Mouse (Mus musculus) cerebellum, adult 9-11 months (tissue): ENCODE results near the gene Lmtk2.

Experiments used
- DNase-seq: peaks from one replicate; pipeline ENCODE4 v3.0.0; 2022

The Lmtk2 gene

DNA sequence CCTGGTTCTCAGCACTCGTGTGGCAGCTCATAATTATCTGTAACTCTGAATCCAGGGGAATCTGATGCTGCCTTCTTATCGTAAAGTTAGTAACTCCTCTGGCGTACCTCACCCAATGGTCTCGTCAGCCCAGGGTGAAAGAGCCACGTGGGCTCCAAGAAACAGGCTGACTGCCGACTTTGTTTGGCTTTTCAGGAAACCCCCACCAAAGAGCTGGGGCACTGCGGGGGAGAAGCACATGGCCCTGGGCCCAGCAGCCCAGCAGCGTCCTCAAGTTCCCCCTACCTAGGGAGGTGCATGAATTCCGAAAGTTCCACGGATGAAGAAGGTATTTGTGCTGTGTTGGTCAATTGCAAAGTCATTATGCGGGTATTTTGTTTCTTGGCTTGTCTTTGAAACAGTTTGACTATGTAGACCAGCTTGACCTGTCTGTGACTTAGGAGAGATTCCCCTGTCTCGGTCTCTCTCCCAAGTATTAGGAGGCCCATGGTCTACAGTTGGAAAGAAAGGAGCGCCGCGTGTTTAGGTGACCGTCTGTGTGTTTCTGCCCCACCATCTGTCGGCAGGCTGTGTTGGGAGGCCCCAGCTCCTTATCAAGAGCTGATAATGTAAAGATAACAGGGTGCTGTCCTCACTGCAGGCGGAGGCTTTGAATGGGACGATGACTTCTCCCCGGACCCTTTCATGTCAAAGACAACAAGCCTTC is 82.5 kb downstream of the Lmtk2 start:
- DNase-seq = no peak

DNA sequence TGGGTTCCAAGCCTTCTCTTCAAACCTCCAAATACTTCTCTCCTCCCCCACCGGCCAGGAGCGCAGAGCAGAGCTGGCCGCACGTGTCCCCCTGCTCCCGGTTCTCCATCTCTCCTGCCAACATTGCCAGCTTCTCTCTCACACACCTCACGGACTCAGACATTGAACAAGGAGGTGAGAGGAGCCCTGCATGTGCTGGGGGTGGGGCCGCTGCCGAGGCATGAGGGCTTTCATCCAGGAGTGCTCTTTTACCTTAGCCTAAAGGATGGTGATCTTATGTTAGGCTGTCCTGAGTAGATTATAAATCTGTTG is 83.0 kb downstream of the Lmtk2 start:
- peak; percentile 28 for DNase-seq

DNA sequence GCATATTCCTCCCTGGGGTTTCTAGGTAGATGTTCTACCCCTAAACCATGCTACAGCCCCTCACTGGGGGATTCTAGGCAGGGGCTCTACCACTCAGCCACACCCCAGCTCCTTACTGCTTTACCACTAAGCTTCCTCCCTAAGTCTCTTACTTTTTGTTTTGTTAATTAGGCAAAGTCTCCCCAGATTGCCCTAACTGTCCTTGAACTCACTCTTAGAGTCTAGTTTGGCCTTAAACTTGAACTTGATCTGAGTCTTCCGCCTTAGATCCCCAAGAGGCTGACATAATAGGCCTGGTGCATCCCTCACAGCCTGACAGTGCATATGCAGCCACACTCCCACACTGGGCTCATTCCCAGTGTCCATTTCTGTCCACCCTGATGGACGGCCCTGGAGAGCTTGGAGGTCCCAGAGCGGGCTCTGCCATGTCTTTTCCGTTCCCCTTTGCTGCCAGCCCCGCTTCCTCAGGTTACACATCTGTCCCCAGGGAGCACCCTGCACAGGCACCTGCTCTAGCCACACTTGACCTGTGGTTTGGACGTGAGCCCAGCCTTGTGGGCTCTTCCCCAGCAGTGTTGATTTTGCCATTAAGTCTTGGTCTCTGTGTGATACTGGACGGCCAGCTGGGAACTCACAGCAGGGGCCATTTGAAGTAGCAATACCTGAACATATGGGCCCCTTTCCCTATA is 83.6 kb downstream of the Lmtk2 start:
- peak; percentile 54 for DNase-seq

DNA sequence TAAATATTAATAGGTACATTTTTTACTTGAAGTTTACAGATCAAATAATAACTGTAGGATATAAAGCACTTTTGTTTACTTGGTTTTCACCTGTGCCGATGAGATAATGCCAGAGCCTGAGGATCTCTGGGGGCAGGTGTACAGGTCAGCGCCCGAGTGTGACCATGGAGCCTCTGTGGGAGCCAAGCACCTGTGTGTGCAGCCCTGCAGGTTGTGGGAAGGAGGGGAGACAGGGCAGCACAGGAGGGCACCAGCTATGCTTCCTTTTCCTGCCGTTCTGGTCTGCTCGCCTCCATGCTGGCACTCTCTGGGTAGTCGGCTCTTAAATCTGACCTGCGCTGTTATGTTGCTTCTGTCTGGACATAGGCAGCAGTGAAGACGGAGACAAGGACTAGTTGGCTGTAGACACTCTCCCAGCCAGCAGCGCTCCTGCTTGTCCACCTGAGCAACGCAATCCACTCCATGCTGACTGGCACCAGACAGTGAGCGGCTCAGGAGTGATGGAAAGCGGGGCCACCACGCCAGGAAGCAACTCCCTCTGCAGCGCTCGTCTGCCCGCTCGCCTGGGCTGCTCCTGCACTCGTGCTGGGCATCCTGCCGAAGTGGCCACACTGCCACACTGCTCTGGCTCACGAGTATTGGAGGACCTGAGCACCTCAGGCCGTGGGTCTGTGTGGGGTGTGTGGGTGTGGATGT is 84.3 kb downstream of the Lmtk2 start:
- peak; percentile 56 for DNase-seq

DNA sequence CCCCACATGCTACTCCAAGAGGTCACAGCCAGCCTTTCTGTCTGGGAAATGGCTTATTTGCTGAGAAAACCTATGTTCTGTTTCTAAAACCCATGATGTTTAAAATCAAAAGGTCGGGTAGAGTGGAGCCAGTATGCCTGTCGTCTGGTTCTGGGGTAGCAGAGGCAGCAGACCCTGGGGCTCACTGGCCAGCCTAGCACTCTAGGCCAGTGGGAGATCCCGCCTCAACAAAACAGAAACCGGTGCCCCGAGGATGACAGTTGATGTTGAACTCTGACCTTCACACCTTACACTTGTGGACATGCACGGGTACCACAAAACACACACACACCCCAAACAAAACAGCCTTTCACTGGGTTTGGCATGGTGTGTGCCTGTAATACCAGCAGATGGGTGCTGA is 88.2 kb downstream of the Lmtk2 start:
- DNase-seq = no peak

DNA sequence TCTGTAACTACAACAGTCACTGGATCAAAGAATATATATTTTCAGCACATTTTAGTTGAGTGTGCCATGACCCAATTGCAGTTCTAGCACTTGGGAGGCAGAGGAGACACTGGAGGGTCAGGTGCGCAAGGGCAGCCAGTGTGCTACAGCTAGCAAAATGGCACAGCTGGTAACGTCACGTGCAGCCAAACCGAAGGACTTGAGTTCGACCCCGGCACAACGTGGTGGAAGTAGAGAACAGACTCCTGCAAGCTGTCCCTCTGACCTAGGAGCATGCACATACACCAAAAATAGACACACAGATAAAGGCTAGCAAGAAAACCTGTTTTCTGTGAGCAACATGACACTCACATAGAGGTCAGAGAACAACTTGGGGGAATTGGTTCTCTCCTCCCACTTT is 89.1 kb downstream of the Lmtk2 start:
- no peak for DNase-seq

DNA sequence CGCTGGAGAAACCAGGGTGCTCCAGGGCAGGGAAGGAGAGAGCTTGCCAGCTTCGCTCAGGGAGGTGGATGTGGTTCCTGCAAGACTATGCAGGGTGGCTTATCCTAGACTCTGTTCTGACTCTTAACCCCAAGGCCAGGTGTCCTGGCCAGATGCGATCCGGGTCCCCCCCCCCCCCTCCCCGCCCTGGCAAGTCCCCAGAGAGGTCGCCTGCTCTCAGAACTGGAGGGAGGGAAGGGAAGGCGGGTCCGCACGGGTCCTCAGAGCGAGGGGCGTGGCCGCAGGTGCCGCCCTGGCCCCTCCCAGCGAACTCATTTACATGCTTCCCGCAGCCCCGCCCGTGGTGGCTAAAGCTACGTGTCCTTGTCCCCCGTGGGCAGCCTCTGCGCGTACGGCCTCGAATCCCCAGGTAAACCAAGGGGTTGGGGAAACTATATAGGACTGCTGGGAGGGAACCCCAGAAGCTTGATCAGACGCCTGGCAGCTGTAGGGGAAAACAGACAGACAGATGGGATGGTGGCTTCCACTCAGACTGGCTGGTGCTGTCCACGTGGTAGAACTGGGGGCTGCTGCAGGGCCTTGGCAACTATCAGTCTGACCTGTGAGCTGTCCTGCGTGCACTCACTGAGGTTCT is 89.8 kb downstream of the Lmtk2 start, which contains the start of gene Bhlha15:
Bhlha15 (plus strand) TSS at position 337 of the 634 bp plus-strand sequence.
- peak; percentile 55 for DNase-seq

DNA sequence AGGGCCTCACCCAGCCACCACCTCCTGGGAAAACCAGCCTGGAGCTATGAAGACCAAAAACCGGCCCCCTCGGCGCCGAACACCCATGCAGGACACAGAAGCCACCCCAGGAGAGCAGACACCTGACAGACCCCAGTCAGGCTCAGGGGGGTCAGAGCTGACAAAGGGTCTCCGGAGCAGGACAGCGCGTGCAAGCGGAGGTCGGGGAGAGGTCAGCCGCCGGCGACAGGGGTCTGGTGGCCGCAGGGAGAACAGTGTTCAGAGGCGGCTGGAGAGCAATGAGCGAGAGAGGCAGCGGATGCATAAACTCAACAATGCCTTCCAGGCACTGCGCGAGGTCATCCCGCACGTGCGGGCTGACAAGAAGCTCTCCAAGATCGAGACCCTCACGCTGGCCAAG is 90.8 kb downstream of the Lmtk2 start:
- DNase-seq = peak; percentile 28

DNA sequence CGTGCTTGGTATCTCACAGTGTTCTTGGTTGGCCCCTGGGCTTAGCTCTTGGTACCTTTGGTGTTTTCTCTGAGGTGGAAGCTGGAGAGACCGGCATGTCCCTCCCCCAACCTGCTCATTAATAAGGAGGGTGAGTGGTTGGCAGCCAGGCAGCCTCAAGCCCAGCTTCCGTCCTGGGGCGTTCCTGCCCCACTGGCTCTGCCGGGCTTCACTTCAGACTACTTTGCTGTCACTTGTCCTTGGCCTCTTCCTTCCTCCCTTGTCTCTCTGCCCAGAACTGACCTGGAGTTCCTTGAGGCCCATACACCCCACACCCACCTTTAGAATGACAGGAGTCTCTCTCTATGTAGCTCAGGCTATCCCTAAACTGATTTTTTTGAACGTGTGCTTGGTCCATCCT is 92.4 kb downstream of the Lmtk2 start:
- DNase-seq = no peak

DNA sequence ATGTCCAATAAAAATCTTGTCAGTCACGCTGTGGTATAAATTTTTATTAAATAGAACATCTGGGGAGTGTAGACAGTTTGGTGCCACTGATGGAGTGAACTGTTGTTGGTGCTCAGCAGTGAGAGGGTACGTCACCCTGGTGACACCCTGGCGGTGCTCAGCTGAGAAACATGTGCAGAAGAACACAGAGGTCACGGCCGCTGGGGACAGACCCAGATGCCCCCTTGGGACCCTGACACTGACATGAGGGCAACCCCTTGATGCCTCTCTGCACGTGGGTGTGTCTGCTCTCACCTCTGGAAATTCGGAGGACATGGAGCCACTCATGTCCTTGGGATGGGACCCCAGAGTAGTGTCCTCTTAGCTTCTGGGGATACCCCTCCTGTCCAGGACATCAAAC is 94.2 kb downstream of the Lmtk2 start:
- DNase-seq = no peak

DNA sequence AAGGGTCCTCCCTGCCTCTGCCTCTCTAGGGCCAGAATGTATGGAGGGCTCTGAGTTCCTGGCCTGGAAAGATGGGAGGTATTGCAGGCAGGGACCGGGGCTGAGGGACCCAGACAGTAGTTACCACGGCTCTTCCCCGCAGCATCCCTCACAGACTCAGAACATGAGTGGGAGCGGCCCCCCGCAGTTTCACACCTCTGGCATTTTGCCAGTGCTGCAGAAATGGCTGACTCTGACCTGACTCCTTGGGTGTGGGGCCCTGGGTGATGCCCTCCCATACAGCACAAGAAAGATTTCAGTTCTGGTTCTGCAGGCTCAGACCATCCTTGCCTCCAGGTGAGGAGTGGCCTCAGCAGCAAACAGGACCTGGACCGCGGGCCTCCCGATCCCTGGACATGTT is 95.3 kb downstream of the Lmtk2 start:
- DNase-seq = no peak

DNA sequence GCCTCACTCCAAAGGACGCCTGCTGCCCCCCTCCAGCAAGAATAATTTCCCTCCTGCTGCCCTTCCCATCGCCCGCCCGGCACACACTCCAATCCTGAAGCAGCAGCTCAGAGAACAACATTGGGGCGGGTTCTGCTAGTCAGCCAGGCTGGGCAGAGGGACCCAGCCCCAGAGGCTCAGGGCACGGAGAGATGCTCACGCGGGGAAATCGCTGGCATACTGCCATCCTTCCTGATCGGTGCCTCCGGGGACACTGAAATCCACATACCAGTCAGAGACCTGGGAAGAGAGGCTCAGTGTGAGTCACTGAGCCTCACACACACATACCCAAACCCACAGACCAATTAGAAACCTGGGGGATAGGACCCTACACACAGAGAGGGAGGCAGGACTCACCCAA is 100.4 kb downstream of the Lmtk2 start:
- DNase-seq = no peak

DNA sequence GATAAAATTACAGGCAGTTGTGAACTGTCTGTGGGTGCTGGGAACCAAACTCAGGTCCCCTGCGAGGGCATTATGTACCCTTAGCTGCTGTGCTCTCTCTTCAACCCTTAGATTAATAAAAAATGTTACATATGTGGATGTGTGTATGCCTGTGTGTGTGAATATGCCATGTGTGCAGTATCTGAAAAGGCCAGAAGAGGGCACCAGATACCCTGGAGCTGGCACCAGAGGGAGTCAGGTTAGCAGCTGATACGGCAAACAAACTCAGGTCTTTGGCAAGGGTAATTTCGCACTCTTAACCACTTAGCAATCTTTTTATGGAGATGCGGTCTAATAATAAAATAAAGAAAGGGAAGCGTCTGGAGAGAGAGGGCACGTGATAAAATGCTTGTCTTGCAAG is 102.2 kb downstream of the Lmtk2 start:
- no peak for DNase-seq

DNA sequence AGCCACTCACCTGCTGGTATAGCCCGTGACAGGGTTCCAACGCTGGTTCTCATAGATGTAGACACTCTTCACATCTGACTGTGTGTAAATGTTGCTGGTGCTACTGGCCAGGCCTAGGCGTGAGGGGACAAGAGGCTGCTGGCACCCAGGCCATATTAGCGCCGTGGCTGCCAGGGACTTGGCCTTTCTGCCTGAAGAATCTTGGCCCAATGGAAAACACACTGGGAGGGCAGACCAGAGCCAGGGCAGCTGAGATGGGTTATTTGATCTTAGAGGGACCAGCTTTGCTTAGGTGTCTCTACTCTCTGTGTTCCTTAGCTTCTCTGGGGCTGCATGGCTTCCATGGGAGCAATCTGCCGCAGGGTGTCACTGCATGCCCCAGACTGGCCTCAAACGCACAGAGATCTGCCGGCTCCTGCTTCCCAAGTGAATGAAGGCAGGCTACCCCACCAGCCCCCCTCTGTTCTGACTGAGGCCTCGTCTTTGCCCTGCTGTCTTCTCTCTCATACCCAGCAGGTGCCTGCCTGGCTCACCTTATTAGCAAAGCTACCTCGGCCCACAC is 103.2 kb downstream of the Lmtk2 start:
- no peak for DNase-seq

DNA sequence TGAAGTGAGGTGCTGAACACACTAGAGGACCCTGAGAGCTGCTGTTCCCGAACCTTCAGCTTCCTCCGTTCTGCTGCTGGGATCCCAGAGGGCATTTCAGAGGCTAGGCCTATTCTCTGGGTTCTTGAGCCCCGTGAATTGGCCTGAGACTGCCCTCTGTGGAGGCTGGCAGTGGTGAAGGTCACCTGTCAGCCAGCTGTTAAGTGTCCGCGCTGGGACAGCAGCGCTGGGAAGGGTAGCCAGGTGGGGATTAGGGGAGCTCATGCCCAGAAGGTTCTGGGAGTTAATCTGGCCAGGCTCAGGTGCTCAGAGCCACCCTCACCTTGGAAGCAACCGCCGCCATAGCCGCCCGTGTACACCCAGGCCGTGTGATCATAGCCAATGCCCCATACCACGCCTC is 104.1 kb downstream of the Lmtk2 start:
- DNase-seq = no peak

DNA sequence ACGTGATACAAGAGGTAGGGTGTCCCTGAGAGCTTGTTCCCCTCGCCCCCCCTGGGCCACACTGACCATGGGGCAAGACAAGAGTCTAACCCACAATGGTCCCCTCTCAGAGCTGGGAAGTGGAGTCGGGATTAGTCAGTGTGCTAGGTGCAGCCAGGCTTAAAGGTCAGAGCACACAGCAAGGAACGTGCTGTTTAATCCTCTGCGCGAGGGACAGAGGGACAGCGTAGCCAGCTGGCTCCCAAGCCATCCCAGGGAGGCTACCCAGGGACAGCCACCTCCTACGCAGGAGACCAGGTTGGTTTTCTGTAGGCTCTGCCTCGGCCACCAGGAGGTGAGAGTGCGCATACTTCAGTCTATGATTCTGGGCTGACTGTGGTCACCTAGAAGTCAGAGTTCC is 104.7 kb downstream of the Lmtk2 start:
- DNase-seq = peak; percentile 65

DNA sequence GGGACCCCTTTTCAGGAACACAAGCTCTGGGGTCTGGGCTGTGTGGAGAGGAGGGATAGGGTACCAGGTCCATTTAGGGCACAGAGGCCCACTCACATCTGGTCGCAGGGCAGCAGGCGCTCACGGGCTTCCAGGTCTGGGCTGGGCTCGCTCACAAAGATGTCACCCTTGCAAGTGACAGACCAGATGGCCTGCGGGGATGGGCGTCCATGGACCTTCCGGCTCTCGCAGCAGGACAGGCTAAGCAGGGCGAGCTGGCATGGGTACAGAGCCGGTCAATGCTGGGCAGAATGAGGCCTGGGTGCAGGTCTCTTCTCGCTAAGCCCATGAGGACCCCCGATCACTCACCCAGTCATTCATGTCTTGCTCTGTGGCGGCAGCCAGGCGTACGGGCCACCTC is 105.8 kb downstream of the Lmtk2 start:
- DNase-seq = peak; percentile 71

DNA sequence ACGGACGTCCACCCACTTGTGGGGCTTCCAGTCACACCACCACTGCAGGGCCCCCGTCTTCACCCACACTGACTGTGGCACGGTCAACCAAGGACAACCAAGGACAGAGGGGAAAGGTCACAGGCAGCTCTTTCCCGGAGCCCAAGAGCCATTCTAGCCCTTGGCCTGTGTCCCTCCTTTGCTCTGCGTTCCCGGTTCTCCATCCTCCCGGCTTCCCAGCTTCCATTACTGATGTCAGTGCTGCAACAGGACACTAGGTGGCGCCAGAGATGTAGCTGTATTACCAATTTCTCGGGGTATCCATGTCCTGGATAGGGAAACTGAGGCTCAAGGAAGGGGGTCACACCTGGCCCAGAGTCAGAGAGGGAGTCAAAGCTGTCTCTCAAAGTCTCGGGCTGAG is 107.2 kb downstream of the Lmtk2 start:
- DNase-seq = no peak

DNA sequence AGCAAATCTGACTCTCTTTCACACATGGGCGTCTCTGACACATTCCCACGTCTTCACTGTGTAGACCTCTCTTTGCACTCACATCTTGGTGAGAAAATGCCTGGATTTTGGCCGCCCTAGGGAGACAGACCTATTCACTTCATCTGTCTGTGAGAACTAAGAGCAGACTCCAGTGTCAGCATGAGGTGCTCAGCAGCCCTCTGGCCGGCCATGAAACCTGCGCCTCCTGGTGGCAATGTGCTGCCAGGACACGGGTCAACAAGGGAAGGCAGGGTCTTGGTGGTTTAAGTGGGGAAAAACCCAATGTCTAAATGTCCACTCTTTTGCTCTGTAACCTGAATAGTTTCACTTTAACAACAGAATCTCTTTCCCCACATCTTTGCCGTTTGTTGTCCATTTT is 114.2 kb downstream of the Lmtk2 start:
- DNase-seq = peak; percentile 64

DNA sequence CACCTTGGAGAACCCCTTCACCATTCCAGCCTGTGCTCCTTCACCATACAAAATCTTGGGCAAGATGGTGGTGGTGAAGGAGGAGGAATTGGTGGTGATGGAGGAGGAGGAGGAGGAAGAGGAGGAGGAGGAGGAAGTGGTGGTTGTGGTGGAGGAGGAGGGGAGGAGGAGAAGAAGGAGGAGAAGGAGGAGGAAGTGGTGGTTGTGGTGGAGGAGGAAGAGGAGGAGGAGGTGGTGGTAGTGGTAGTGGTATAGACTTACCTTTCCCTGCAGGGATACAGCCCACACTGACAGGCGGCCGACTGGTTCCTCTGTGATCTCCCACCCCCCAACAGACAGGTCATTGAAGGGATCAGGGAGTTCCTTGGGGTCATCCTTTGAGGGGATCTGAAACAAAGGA is 115.8 kb downstream of the Lmtk2 start:
- peak; percentile 9 for DNase-seq

DNA sequence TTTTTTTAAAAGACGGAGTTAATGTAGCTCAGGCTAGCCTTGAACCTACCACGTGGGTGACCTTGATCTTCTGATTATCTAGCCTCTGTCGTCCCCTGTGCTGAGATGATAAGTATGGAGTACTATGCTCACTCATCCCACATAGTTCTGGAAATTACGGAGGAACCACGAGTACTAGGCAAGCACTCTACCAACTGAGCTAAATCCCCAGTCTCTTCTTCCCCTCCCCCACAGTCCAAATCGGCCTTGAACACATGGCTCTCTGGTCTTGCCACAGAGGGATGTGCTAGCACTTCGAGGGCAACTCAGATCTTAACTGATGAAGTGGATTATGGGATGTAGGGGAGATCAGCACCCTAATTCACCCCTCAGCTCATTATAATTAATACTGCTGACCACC is 117.8 kb downstream of the Lmtk2 start:
- DNase-seq = peak; percentile 20

DNA sequence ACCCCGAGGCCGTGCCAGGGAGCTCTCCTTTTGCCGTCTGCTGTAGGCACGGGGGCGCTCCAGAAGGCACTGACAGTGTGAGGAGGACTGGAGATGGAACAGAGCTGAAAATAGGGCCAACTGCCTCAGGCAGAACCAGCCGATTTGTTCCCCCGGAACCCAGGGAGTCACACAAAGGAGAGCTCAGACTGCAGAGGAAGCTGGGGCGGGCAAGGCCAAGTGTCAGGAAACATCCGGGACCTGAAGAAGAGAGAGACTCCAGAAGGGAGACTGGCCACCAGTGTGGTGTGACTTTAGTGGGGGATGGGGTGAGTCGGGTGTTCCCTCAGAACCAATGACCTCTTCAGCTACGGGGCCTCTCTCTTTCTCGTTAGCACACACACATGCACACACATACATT is 119.1 kb downstream of the Lmtk2 start:
- DNase-seq = peak; percentile 47

DNA sequence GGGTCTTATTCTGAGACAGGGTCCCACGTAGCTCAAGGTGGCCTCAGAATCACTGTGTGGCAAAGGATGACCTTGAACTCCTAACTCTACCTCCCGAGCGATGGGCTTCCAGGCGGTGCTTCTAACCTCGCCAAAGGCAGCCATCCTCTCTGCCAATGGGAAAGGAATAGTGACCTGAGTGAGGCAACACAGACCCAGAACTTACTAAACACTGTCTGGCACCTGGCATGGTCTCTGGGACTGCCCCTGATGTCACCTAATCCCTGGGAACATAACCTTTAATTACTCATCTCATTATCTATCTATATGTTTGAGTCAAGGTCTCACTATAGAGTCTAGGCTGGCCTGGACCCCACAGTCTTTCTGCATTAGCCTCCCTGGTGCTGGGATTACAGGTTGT is 119.7 kb downstream of the Lmtk2 start:
- peak; percentile 25 for DNase-seq

DNA sequence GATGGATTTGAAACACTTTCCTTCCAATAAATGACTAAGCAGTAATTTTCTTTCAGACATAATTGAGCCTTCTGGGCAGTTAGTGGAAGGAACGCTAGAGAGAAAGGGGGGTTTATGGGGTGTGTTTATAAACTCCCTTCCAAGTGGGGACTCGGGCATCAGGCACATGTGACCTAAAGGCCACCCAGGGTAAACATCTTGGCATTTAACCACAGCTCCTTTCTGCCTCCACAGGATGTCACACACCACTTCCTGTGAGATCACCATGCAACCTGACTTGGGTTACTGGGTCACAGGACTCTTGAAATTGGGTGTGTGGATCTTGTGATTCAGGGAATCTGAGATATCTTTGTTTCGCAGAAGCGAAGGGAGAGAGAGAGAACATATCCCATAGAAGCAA is 121.1 kb downstream of the Lmtk2 start:
- peak; percentile 40 for DNase-seq
